Mouse (Mus musculus): Measurements from ENCODE around the gene Rpl9-ps1. TPM values are rescaled to one million over a fixed set of nuclear protein-coding genes. Genes with fewer than 3 reads are reported as not detected.

Rpl9-ps1 gene
- polyA plus RNA-seq, 1 experiment from 2014 or later = not detected

DNA sequence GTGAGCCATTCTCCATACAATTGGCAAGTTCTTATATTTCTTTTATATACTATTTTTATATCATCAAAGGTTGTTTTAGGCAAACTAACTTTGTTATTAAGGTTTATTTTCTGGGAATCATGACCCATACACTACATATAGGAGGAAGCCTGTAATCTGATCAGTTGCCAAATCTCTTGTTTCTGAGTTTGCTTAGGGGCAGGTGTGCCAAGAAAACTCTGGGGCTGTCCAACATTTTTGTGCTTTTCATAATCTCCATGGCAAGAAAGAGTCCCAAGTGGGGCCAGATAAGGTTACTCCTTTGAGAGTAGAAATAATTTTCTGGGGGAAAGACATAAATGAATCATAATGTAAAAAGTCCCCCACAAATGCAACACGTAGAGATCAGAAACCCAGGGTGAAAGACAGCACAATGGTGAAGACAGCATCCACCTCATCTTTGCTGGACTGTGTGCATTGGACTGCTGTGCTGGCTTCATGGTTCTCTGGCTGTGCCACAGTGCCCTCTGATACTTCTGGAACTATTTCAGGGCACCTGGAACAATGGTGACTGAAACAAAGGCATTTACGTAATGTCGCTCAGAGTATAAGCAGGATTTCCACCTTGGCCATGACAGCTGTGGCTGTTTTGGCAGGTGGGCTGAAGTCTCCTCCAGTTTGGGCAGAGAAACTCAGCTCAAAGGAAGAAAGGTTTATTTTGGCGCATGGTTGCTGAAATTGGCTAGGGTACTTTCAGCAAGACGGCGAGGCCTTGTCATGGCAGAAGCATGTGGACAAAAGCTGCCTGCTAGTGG lies 1.1 kb upstream of the Rpl9-ps1 start:
- Histone ChIP-seq H3K4me1 (replicated peaks) (no peaks in the 10 kb centered on the region), H3K9ac (no peak overlapping the region), H3K27ac (replicated peaks) (no peak overlapping the region), H3K9me3 (replicated peaks) (no peaks in the 10 kb centered on the region), H3K36me3 (replicated peaks) (no peaks in the 10 kb centered on the region), H3K4me3 (replicated peaks) (no peak overlapping the region), H3K4me2 (no peak overlapping the region), H3K27me3 (no peaks in the 10 kb centered on the region)
- ATAC-seq (ENCODE audit: insufficient read depth) = no peak
- WGBS (ENCODE audit: insufficient replicate concordance) = 83% methylated on average over 6 of the region's 6 CpGs

GRCm38 (mm10) chr11:83641216-83641615 lies 4.2 kb downstream of the Rpl9-ps1 start:
- ATAC-seq (ENCODE audit: insufficient read depth) = no peak

GRCm38 (mm10) chr11:83640141-83640540 lies 5.3 kb downstream of the Rpl9-ps1 start:
- Histone ChIP-seq H3K27me3 (no peaks in the 10 kb centered on the region), H3K4me1 (replicated peaks) (no peaks in the 10 kb centered on the region), H3K4me3 (replicated peaks) (no peak overlapping the region), H3K9ac (no peak overlapping the region), H3K27ac (replicated peaks) (peak overlapping the region; percentile 29; the same call in 1 of the 2 replicates), H3K4me2 (peak overlapping the region; percentile 23; the same call in 1 of the 2 replicates), H3K9me3 (replicated peaks) (no peaks in the 10 kb centered on the region), H3K36me3 (replicated peaks) (no peaks in the 10 kb centered on the region)
- peak; percentile 42 for ATAC-seq (ENCODE audit: insufficient read depth)
- 6% methylated on average over 5 of the region's 5 CpGs for WGBS (ENCODE audit: insufficient replicate concordance)

More at GRCm38 (mm10) chr11:83641216-83641615, 4.2 kb downstream of the Rpl9-ps1 start:
- Histone ChIP-seq H3K27ac (replicated peaks) (no peak overlapping the region), H3K4me1 (replicated peaks) (no peaks in the 10 kb centered on the region), H3K27me3 (no peaks in the 10 kb centered on the region), H3K36me3 (replicated peaks) (no peaks in the 10 kb centered on the region), H3K4me3 (replicated peaks) (no peak overlapping the region), H3K9me3 (replicated peaks) (no peaks in the 10 kb centered on the region), H3K4me2 (no peak overlapping the region), H3K9ac (no peak overlapping the region)
- 7% methylated on average over 2 of the region's 2 CpGs for WGBS (ENCODE audit: insufficient replicate concordance)

- no peak overlapping the region for H3K4me2 ChIP-seq
- ATAC-seq (ENCODE audit: insufficient read depth) = no peak
- H3K4me1 ChIP-seq (replicated peaks) = no peaks in the 10 kb centered on the region
- H3K9ac ChIP-seq = no peak overlapping the region
- H3K27me3 ChIP-seq = no peaks in the 10 kb centered on the region
- WGBS (ENCODE audit: insufficient replicate concordance) = 19% methylated on average over 3 of the region's 3 CpGs
- no peaks in the 10 kb centered on the region for H3K36me3 ChIP-seq (replicated peaks)
- H3K4me3 ChIP-seq (replicated peaks) = no peak overlapping the region
- no peak overlapping the region; the same call in 1 of the 2 replicates for H3K27ac ChIP-seq (replicated peaks)
- H3K9me3 ChIP-seq (replicated peaks) = no peaks in the 10 kb centered on the region
These were observed 5.9 kb downstream of the Rpl9-ps1 start for GRCm38 (mm10) chr11:83639533-83639932.

- H3K4me3 ChIP-seq (replicated peaks) = no peak overlapping the region
- no peaks in the 10 kb centered on the region for H3K36me3 ChIP-seq (replicated peaks)
- WGBS (ENCODE audit: insufficient replicate concordance) = 36% methylated on average over 2 of the region's 2 CpGs
- no peak overlapping the region for H3K27ac ChIP-seq (replicated peaks)
- no peak for ATAC-seq (ENCODE audit: insufficient read depth)
- H3K4me2 ChIP-seq = no peak overlapping the region
- no peaks in the 10 kb centered on the region for H3K4me1 ChIP-seq (replicated peaks)
- no peaks in the 10 kb centered on the region for H3K9me3 ChIP-seq (replicated peaks)
- H3K9ac ChIP-seq = no peak overlapping the region
- H3K27me3 ChIP-seq = no peaks in the 10 kb centered on the region
These were observed 6.5 kb downstream of the Rpl9-ps1 start for GRCm38 (mm10) chr11:83638934-83639333.

DNA sequence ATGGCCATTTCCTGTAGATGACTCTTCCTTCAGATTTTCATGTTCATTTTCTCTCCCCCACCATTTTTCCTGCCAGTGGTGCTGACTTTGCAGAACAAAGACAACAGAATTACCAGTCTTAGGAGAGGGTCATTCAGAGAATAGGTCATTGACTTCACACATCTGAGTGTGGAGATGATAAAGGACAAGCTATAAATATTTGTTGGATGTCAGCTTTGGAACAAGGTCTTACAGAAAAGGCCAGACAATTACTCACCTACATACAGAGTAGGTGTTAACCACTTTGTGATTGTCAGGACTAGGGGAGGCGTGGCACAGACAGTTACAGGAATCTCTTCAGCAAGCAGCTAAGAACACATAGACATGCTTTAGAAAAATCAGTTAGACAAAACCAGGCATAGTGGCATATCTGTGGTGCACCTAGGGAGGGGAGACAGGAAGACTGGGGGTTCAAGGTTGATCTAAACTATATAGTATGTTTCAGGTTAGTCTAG lies 8.6 kb downstream of the Rpl9-ps1 start:
- Histone ChIP-seq H3K27me3 (no peaks in the 10 kb centered on the region), H3K9ac (no peak overlapping the region), H3K4me1 (replicated peaks) (no peaks in the 10 kb centered on the region), H3K36me3 (replicated peaks) (no peaks in the 10 kb centered on the region), H3K4me2 (no peak overlapping the region), H3K27ac (replicated peaks) (no peak overlapping the region), H3K9me3 (replicated peaks) (no peaks in the 10 kb centered on the region), H3K4me3 (replicated peaks) (no peak overlapping the region)
- WGBS (ENCODE audit: insufficient replicate concordance) = 46% methylated on average over 1 of the region's 1 CpGs
- ATAC-seq (ENCODE audit: insufficient read depth) = no peak

DNA sequence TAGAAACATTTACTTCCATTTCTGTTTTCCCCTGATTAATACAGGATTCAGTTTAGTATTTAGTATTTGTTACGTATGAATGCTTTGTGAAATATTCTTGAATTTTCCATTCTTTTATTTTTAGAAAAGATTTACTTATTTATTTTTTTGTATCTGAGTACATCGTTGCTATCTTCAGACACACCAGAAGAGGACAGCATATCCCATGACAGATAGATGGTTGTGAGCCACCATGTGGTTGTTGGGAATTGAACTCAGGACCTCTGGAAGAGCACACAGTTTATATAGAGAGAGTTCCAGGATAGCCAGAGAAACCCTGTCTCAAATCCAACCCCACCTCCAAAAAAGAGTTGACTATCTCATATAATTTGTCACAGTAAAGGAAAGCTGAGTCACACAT lies 10.5 kb downstream of the Rpl9-ps1 start:
- H3K4me2 ChIP-seq = no peak overlapping the region
- no peak overlapping the region for H3K27ac ChIP-seq (replicated peaks)
- H3K9ac ChIP-seq = no peak overlapping the region
- no peaks in the 10 kb centered on the region for H3K36me3 ChIP-seq (replicated peaks)
- no peak overlapping the region for H3K4me3 ChIP-seq (replicated peaks)
- H3K4me1 ChIP-seq (replicated peaks) = no peaks in the 10 kb centered on the region
- WGBS (ENCODE audit: insufficient replicate concordance) = 62% methylated on average over 2 of the region's 2 CpGs
- ATAC-seq (ENCODE audit: insufficient read depth) = no peak
- H3K9me3 ChIP-seq (replicated peaks) = no peaks in the 10 kb centered on the region
- H3K27me3 ChIP-seq = no peaks in the 10 kb centered on the region

DNA sequence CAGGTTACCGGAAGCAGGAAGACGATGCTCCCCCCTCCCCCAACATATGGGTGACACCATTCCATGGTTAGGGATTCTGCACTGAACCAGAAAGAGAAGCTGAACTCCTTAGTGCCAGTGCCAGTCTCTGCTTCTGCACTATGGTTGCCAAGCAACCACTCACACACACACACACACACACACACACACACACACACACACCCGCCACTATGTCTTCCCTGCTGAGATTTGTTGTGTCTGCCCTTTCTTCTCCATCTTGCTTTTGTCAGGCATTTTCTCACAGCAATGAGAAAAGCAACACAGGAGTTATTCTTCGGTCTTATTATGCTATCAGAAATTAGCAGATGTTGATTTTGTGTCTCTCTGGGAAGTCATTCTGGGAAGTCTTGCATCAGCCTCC lies 11.0 kb downstream of the Rpl9-ps1 start:
- Histone ChIP-seq H3K9me3 (replicated peaks) (no peaks in the 10 kb centered on the region), H3K4me3 (replicated peaks) (no peak overlapping the region)
- no peak for ATAC-seq (ENCODE audit: insufficient read depth)

DNA sequence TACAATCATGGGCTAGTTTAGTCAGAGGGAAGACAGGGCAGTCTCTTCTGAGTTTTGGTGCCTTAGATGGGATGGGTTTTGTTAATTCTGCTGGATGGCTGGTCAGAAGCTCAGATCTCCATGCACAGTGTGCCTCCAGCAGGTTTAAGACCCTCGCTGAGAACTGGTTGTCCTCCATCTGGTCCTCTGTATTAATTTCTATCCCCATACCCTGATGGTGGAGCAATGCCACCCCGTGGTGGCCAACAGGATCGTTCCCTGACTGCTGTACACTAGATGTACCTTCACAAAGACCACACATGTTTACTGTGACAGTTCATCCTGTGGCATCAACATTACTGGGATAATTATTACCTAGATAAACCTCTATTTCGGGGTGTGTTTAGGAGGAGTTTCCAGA lies 12.7 kb downstream of the Rpl9-ps1 start:
- no peaks in the 10 kb centered on the region for H3K9me3 ChIP-seq (replicated peaks)
- ATAC-seq (ENCODE audit: insufficient read depth) = no peak
- H3K4me2 ChIP-seq = no peak overlapping the region
- H3K27me3 ChIP-seq = no peaks in the 10 kb centered on the region
- H3K4me3 ChIP-seq (replicated peaks) = no peak overlapping the region
- H3K4me1 ChIP-seq (replicated peaks) = no peaks in the 10 kb centered on the region
- no peak overlapping the region for H3K9ac ChIP-seq
- H3K36me3 ChIP-seq (replicated peaks) = no peaks in the 10 kb centered on the region
- 40% methylated on average over 4 of the region's 4 CpGs for WGBS (ENCODE audit: insufficient replicate concordance)
- no peak overlapping the region for H3K27ac ChIP-seq (replicated peaks)

More for the DNA sequence above, 11.0 kb downstream of the Rpl9-ps1 start:
- Histone ChIP-seq H3K4me2 (no peak overlapping the region), H3K27me3 (no peaks in the 10 kb centered on the region), H3K36me3 (replicated peaks) (no peaks in the 10 kb centered on the region), H3K27ac (replicated peaks) (no peak overlapping the region), H3K9ac (no peak overlapping the region), H3K4me1 (replicated peaks) (no peaks in the 10 kb centered on the region)
- 57% methylated on average over 4 of the region's 4 CpGs for whole genome bisulfite sequencing (ENCODE audit: insufficient replicate concordance)

- WGBS (ENCODE audit: insufficient replicate concordance) = 54% methylated on average over 2 of the region's 2 CpGs
- H3K36me3 ChIP-seq (replicated peaks) = no peaks in the 10 kb centered on the region
These were observed 14.4 kb downstream of the Rpl9-ps1 start for GRCm38 (mm10) chr11:83631065-83631464.

DNA sequence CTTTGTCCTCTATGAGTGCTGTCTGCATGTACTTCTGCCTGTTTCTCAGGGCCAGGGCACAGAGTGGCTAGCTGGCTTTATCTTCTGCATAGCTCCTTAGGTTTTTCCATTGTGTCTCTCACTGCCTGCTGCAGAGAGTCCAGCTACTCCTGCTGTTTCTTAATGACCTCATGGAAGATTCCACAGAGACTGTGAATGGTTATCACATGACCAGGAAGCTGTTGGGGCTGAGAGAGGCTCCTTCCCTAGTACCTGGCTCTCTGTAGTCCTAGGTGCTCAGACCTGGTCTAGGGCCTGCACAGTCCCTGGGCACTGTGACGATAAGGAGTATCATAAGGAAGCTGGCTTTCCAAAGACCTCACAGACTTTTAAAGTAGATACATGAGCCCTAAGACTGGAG lies 14.8 kb downstream of the Rpl9-ps1 start:
- Histone ChIP-seq H3K9me3 (replicated peaks) (no peaks in the 10 kb centered on the region), H3K27me3 (no peaks in the 10 kb centered on the region), H3K27ac (replicated peaks) (no peak overlapping the region), H3K9ac (no peak overlapping the region), H3K4me2 (no peak overlapping the region), H3K4me3 (replicated peaks) (no peak overlapping the region), H3K4me1 (replicated peaks) (no peaks in the 10 kb centered on the region), H3K36me3 (replicated peaks) (no peaks in the 10 kb centered on the region)
- no peak for ATAC-seq (ENCODE audit: insufficient read depth)
- 69% methylated on average over 1 of the region's 1 CpGs for WGBS (ENCODE audit: insufficient replicate concordance)

More at GRCm38 (mm10) chr11:83631065-83631464, 14.4 kb downstream of the Rpl9-ps1 start:
- Histone ChIP-seq H3K4me2 (no peak overlapping the region), H3K9ac (no peak overlapping the region), H3K27me3 (no peaks in the 10 kb centered on the region), H3K9me3 (replicated peaks) (no peaks in the 10 kb centered on the region), H3K4me1 (replicated peaks) (no peaks in the 10 kb centered on the region), H3K4me3 (replicated peaks) (no peak overlapping the region), H3K27ac (replicated peaks) (no peak overlapping the region)
- ATAC-seq (ENCODE audit: insufficient read depth) = no peak
